Mouse (Mus musculus): Measurements from ENCODE around the gene Gpr180. TPM values are rescaled to one million over a fixed set of nuclear protein-coding genes. Genes with fewer than 3 reads are reported as not detected.
"Not testable (repeated sequence)": the region's sequence is repeated elsewhere in the genome, so short reads cannot be mapped to it uniquely, and the experiment has no call there.

The Gpr180 gene
- 30.0 and 33.0 TPM in 2 replicates for polyA plus RNA-seq (2014; fragmentation: Nextera tagmentation; extraction: Ambion mirVana)

DNA sequence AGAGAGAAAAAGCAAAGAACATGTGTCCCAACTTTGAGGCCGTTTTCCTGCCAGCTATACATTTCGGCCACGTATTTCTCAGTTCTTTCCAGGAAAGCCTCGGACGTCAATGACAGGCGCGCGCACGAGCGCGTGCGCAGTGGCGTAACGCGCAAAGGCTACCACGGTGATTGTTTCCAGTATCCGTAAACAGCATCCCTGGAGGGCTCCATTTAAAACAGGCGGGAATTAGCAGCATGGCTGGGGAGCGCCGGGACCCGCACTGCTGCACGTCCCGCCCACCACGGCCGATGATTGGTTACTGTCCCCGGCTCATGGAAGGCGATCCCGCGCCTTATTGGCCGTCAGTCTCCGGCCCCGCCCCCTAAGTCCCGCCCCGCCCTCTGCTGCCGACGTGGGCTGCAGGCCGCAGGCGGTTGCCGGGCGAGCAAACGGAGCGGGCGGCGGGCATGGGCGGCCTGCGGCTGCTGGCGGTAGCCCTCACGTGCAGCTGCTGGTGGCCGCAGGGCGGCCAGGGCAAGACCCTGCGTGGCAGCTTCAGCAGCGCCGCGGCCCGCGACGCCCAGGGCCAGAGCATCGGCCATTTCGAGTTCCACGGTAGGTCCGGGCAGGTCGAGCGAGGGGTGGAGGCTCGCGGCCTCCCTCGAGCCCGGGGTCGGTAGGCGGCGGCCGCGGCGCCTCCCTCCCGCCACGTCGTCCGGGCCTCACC, at the start of gene Gpr180:
Gpr180 (plus strand) TSS at position 415 of the 709 bp plus-strand sequence.
- Histone ChIP-seq H3K9me3 (replicated peaks; ENCODE audit: control insufficient read depth, low read length) (no peaks in the 10 kb centered on the region), H3K4me1 (ENCODE audit: control insufficient read depth, insufficient read depth, low read length) (peaks cover 12% of the 10 kb centered on the region), H3K27me3 (replicated peaks; ENCODE audit: control insufficient read depth, insufficient read depth, low read length) (no peaks in the 10 kb centered on the region; the same call in 1 of the 2 replicates), H3K27ac (ENCODE audit: low read depth, low read length) (peak within 1 kb of the TSS; percentile 55), H3K9ac (ENCODE audit: low read length) (peak within 1 kb of the TSS; percentile 90), H3K36me3 (ENCODE audit: control insufficient read depth, insufficient read depth, low read length) (peaks cover 23% of the 10 kb centered on the region), H3K4me2 (ENCODE audit: low read length) (peak within 1 kb of the TSS; percentile 84), H3K4me3 (ENCODE audit: low read depth, low read length) (peak within 1 kb of the TSS; percentile 83)
- WGBS, result under 1% methylated on average over 77 of the region's 77 CpGs
- peak; percentile 99 for DNase-seq (ENCODE audit: low spot score)
- ATAC-seq, result peak; percentile 98

DNA sequence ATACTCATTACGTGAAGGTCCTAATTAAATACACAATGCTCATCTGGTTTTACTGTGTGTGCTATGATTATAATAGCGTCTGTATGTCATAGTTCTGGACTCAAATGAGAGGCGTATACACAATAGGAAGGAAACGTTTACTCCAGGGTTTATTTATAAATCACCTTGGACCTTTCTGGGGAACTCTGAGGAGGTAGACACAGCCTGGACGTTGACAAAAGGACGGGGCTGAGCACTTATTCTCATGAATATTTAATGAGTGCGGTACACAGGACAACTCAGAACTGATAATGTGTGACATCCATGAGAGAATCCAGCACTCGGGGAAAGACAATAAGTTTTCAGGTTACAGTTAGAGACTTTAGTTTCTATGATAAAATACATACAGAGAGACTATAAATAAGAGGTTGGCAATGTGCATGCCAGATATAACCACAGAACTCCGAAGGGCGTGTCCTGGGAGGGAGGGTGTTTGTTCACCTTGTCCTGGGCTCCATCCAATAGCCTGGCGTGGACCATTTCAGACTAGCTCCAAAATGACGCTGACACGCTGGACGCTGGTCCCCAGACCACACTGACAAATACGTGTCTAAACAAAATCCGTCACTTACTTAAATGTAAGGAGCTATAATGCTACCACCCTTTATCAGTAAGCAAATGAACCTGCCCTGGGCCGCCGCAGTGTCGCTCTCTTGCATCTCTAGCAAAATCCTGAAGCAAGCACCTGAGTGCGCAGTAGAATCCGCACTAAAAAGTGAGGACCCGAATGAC, 48.3 kb upstream of the Gpr180 start:
- no peak overlapping the region for H3K27ac ChIP-seq (ENCODE audit: low read depth, low read length)
- 3% methylated on average over 22 of the region's 22 CpGs for whole genome bisulfite sequencing
- ATAC-seq, result peak; percentile 49
- no peaks in the 10 kb centered on the region for H3K4me1 ChIP-seq (ENCODE audit: control insufficient read depth, insufficient read depth, low read length)
- peak overlapping the region; percentile 54 for H3K4me3 ChIP-seq (ENCODE audit: low read depth, low read length)
- peak overlapping the region; percentile 70 for H3K4me2 ChIP-seq (ENCODE audit: low read length)
- no peaks in the 10 kb centered on the region for H3K9me3 ChIP-seq (replicated peaks; ENCODE audit: control insufficient read depth, low read length)
- peak overlapping the region; percentile 69 for H3K9ac ChIP-seq (ENCODE audit: low read length)
- no peak for DNase-seq (ENCODE audit: low spot score)
- H3K27me3 ChIP-seq (replicated peaks; ENCODE audit: control insufficient read depth, insufficient read depth, low read length), result no peaks in the 10 kb centered on the region; the same call in 1 of the 2 replicates
- H3K36me3 ChIP-seq (ENCODE audit: control insufficient read depth, insufficient read depth, low read length), result no peaks in the 10 kb centered on the region

DNA sequence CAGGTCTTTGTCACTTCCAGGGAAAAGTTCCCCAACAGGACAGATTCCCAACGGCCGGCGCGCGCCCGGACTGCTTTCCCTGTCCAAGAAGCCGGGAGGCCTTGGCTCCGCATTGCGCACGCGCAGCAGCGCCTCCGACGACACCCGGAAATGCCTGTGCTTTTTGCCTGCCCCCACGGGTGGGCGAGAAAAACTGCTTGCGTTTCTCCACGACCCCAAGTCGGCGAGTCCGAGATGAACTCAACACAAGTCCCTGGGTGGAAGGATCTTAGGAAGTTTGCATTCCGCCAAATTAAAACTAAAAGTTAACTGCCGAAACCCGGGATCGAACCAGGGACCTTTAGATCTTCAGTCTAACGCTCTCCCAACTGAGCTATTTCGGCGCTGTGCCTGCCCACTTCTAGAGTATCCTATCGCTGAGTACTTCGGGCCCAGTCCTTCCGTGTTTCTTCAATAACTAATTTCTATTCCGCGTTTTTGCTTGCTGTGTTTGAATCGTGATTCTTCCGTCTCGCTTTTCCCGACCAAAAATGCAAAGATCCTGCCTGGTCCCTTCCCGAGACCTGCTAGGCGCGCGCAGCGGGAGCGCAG, 47.6 kb upstream of the Gpr180 start:
- peak overlapping the region; percentile 54 for H3K4me3 ChIP-seq (ENCODE audit: low read depth, low read length)
- peak; percentile 83 for ATAC-seq

DNA sequence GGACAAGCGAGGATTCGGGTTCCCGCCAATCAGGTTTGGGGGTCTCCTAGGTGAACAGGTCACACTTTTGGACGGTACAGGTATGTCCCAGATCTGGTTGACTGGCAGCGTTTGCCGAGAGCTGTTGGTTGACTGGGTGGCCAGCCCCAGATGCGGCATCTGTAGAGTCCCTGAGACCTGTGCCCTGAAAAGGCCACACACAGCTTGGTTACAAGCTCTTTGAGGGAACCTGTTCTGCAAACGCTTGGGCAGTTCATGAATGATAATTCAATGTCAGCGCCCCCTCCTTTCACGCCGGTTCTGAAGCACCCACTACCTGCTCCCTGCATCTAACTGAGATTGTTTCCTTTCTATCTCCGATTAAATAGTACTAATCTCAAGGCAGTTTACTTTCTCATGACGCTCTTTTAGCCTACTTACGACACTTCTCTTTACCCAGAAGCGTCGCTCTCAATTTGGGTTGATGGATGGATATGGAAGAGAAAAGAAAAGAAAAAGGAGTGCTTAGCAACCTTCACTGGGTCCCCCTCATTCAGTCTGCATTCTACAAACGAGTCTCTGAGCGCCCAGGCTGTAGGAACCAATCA, 47.1 kb upstream of the Gpr180 start:
- H3K27ac ChIP-seq (ENCODE audit: low read depth, low read length), result no peak overlapping the region
- no peaks in the 10 kb centered on the region for H3K4me1 ChIP-seq (ENCODE audit: control insufficient read depth, insufficient read depth, low read length)
- H3K9me3 ChIP-seq (replicated peaks; ENCODE audit: control insufficient read depth, low read length), result no peaks in the 10 kb centered on the region
- peak; percentile 45 for ATAC-seq
- H3K9ac ChIP-seq (ENCODE audit: low read length), result peak overlapping the region; percentile 69
- no peaks in the 10 kb centered on the region; the same call in 1 of the 2 replicates for H3K27me3 ChIP-seq (replicated peaks; ENCODE audit: control insufficient read depth, insufficient read depth, low read length)
- WGBS, result 1% methylated on average over 18 of the region's 18 CpGs
- peak overlapping the region; percentile 70 for H3K4me2 ChIP-seq (ENCODE audit: low read length)
- no peaks in the 10 kb centered on the region for H3K36me3 ChIP-seq (ENCODE audit: control insufficient read depth, insufficient read depth, low read length)
- peak; percentile 56 for DNase-seq (ENCODE audit: low spot score)
- H3K4me3 ChIP-seq (ENCODE audit: low read depth, low read length), result peak overlapping the region; percentile 54

More for the DNA sequence above, 47.6 kb upstream of the Gpr180 start:
- H3K27ac ChIP-seq (ENCODE audit: low read depth, low read length), result no peak overlapping the region
- no peaks in the 10 kb centered on the region for H3K9me3 ChIP-seq (replicated peaks; ENCODE audit: control insufficient read depth, low read length)
- peak overlapping the region; percentile 70 for H3K4me2 ChIP-seq (ENCODE audit: low read length)
- H3K9ac ChIP-seq (ENCODE audit: low read length), result peak overlapping the region; percentile 69
- no peaks in the 10 kb centered on the region for H3K4me1 ChIP-seq (ENCODE audit: control insufficient read depth, insufficient read depth, low read length)
- WGBS, result under 1% methylated on average over 44 of the region's 44 CpGs
- H3K27me3 ChIP-seq (replicated peaks; ENCODE audit: control insufficient read depth, insufficient read depth, low read length), result no peaks in the 10 kb centered on the region; the same call in 1 of the 2 replicates
- DNase-seq (ENCODE audit: low spot score), result peak; percentile 92
- H3K36me3 ChIP-seq (ENCODE audit: control insufficient read depth, insufficient read depth, low read length), result no peaks in the 10 kb centered on the region

DNA sequence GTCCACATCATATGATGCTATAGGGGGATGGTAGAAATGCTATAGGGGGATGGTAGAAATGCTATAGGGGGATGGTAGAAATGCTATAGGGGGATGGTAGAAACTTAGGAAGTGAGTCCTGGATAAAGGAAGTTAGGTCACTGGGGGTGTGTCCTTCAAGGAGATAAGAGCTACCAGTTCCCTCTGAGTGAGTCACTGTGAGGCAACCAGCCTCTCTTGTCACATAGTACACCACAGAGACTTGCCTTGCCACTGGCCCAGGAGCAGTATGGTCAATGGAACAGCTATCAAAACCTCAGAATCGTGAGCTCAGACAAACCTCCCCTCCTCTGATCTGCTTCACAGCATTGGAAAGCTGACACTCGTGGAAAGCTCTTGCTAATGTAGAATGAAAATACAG, 38.7 kb upstream of the Gpr180 start:
- H3K9ac ChIP-seq (ENCODE audit: low read length), result no peak overlapping the region
- no peak overlapping the region for H3K4me2 ChIP-seq (ENCODE audit: low read length)
- H3K27me3 ChIP-seq (replicated peaks; ENCODE audit: control insufficient read depth, insufficient read depth, low read length), result no peaks in the 10 kb centered on the region
- H3K4me1 ChIP-seq (ENCODE audit: control insufficient read depth, insufficient read depth, low read length), result no peaks in the 10 kb centered on the region
- H3K27ac ChIP-seq (ENCODE audit: low read depth, low read length), result no peak overlapping the region
- no peak for DNase-seq (ENCODE audit: low spot score)
- no peak overlapping the region for H3K4me3 ChIP-seq (ENCODE audit: low read depth, low read length)
- WGBS, result 70% methylated on average over 2 of the region's 2 CpGs
- H3K36me3 ChIP-seq (ENCODE audit: control insufficient read depth, insufficient read depth, low read length), result no peaks in the 10 kb centered on the region
- no peaks in the 10 kb centered on the region for H3K9me3 ChIP-seq (replicated peaks; ENCODE audit: control insufficient read depth, low read length)
- ATAC-seq, result no peak

DNA sequence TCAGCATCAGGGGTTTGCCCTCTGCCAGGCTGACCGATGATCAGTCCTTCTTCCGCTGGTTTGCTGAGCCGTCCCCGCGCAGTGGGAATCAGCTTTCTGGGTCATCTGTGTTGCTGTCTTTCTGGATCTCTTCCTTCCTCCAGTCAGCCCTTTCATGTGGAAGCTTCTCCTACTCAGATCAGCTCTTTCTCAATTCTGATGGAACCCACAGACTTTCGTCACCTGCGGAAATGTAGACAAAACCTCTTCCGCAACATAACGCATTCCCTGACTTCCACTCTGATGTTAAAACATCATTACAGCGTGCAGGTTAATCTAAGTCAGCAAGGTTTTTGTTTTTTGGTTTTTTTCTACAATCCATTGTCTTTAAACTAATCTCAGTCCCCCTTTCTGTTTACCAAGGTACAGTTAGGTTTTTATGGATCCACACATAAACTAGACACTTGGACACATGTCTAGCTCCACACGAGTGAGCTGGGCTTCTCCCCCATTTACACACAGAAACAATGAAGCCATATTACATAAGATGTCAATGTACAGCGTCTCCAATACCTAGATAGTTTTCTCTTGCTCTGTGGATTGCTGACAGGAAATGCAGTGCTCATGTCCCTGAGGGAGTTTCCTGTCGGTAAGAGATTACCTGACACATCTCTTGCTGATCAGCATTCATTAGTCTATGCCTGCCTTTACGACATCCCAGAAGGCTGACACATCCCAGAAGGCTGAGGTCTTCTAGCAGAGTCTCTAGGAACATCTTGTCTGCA, 35.5 kb upstream of the Gpr180 start:
- 89% methylated on average over 14 of the region's 14 CpGs for WGBS
- Histone ChIP-seq H3K4me3 (ENCODE audit: low read depth, low read length) (no peak overlapping the region), H3K27me3 (replicated peaks; ENCODE audit: control insufficient read depth, insufficient read depth, low read length) (no peaks in the 10 kb centered on the region), H3K36me3 (ENCODE audit: control insufficient read depth, insufficient read depth, low read length) (no peaks in the 10 kb centered on the region), H3K4me2 (ENCODE audit: low read length) (no peak overlapping the region), H3K4me1 (ENCODE audit: control insufficient read depth, insufficient read depth, low read length) (no peaks in the 10 kb centered on the region), H3K27ac (ENCODE audit: low read depth, low read length) (no peak overlapping the region), H3K9me3 (replicated peaks; ENCODE audit: control insufficient read depth, low read length) (no peaks in the 10 kb centered on the region), H3K9ac (ENCODE audit: low read length) (no peak overlapping the region)
- ATAC-seq (no peak), DNase-seq (ENCODE audit: low spot score) (no peak)

DNA sequence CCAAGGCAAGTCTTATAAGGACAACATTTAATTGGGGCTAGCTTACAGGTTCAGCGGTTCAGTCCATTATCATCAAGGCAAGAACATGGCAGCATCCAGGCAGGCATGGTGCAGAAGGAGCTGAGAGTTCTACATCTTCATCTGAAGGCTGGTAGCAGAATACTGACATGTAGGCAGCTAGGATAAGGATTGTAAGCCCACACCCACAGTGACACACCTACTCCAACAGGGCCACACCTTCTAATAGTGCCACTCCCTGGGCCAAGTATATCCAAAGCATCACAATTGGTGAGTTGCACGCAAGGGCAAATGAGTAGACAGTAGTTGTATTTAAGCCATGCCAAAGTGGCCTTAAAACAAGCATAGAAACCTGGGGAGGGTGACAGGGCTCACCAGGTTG, 29.5 kb upstream of the Gpr180 start:
- not testable (repeated sequence) for H3K9me3 ChIP-seq (replicated peaks; ENCODE audit: control insufficient read depth, low read length); H3K27me3 ChIP-seq (replicated peaks; ENCODE audit: control insufficient read depth, insufficient read depth, low read length); H3K27ac ChIP-seq (ENCODE audit: low read depth, low read length); ATAC-seq; DNase-seq (ENCODE audit: low spot score); H3K4me2 ChIP-seq (ENCODE audit: low read length); H3K4me3 ChIP-seq (ENCODE audit: low read depth, low read length); H3K4me1 ChIP-seq (ENCODE audit: control insufficient read depth, insufficient read depth, low read length); H3K9ac ChIP-seq (ENCODE audit: low read length)
- WGBS, result 94% methylated on average over 2 of the region's 2 CpGs
- H3K36me3 ChIP-seq (ENCODE audit: control insufficient read depth, insufficient read depth, low read length), result peaks cover 11% of the 10 kb centered on the region

DNA sequence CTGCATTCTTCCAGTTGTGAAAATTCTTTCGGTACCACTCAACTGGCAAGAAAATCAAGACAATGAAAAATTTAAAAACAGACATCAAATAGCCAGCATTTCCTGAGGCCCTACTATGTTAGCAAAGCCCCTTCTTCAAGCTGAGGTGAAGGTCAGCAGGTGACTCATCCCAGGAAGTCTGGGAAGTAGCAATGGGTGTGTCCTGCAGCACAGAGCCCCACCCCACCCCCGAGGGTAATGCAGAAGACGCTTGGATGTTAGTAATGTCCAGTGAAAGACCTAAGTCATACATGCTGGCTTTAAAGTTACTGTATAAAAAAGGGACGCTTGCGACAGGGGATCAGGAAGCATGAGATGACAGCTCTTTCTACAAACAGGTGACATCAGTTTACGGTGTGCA, 23.8 kb upstream of the Gpr180 start:
- DNase-seq (ENCODE audit: low spot score) (no peak), ATAC-seq (no peak)
- Histone ChIP-seq H3K4me1 (ENCODE audit: control insufficient read depth, insufficient read depth, low read length) (no peaks in the 10 kb centered on the region), H3K27me3 (replicated peaks; ENCODE audit: control insufficient read depth, insufficient read depth, low read length) (no peaks in the 10 kb centered on the region), H3K27ac (ENCODE audit: low read depth, low read length) (no peak overlapping the region), H3K36me3 (ENCODE audit: control insufficient read depth, insufficient read depth, low read length) (peaks cover 63% of the 10 kb centered on the region), H3K9me3 (replicated peaks; ENCODE audit: control insufficient read depth, low read length) (no peaks in the 10 kb centered on the region), H3K9ac (ENCODE audit: low read length) (no peak overlapping the region), H3K4me3 (ENCODE audit: low read depth, low read length) (no peak overlapping the region), H3K4me2 (ENCODE audit: low read length) (no peak overlapping the region)
- 94% methylated on average over 6 of the region's 6 CpGs for WGBS
